Mouse (Mus musculus) CH12.LX (cell line): ENCODE measurements around the gene Cxcl13.

Experiments used
- CTCF ChIP-seq, 2 experiments: IDR thresholded peaks in 1 of 2; conservative IDR thresholded peaks in 1 of 2; 2 replicates each; pipeline ENCODE4 v1.5.1; 2011 to 2012; ENCODE audit warnings: low read depth in 2 of 2, low read length in 2 of 2, improper control_type of control experiment in 1 of 2, inconsistent platforms in 1 of 2, mild to moderate bottlenecking in 1 of 2, moderate library complexity in 1 of 2
- ELF1 ChIP-seq: IDR thresholded peaks from 2 replicates; pipeline ENCODE4 v1.6.1; 2014; ENCODE audit warnings: low read depth, mild to moderate bottlenecking, inconsistent platforms, low read length, improper control_type of control experiment
- ETS1 ChIP-seq: conservative IDR thresholded peaks from 2 replicates; pipeline ENCODE4 v1.6.1; 2012; ENCODE audit warnings: low read depth, mild to moderate bottlenecking, inconsistent platforms, low read length, improper control_type of control experiment, moderate library complexity
- GABPA ChIP-seq: IDR thresholded peaks from 2 replicates; pipeline ENCODE4 v1.6.1; 2012; ENCODE audit warnings: low read depth, low read length, improper control_type of control experiment, inconsistent platforms; ENCODE audit not compliant: insufficient replicate concordance
- HCFC1 ChIP-seq: IDR thresholded peaks from 2 replicates; pipeline ENCODE4 v1.6.1; 2012; ENCODE audit warnings: low read depth, mild to moderate bottlenecking, inconsistent platforms, low read length, improper control_type of control experiment
- JUN ChIP-seq: IDR thresholded peaks from 2 replicates; pipeline ENCODE4 v1.6.1; 2011; ENCODE audit warnings: low read depth, mild to moderate bottlenecking, low read length, improper control_type of control experiment, moderate library complexity; ENCODE audit not compliant: insufficient read depth
- MAX ChIP-seq: IDR thresholded peaks from 2 replicates; pipeline ENCODE4 v1.6.1; 2011; ENCODE audit warnings: low read length, improper control_type of control experiment
- POLR2A ChIP-seq: IDR thresholded peaks from 2 replicates; pipeline ENCODE4 v1.6.1; 2011; ENCODE audit warnings: low read depth, mild to moderate bottlenecking, improper control_type of control experiment, low read length
- RAD21 ChIP-seq: IDR thresholded peaks from 2 replicates; pipeline ENCODE4 v1.6.1; 2011; ENCODE audit warnings: low read depth, mild to moderate bottlenecking, low read length, improper control_type of control experiment, moderate library complexity
- TCF12 ChIP-seq: IDR thresholded peaks from 2 replicates; pipeline ENCODE4 v1.6.1; 2014; ENCODE audit warnings: low read depth, mild to moderate bottlenecking, inconsistent platforms, low read length, improper control_type of control experiment
- USF1 ChIP-seq: IDR thresholded peaks from 2 replicates; pipeline ENCODE4 v1.6.1; 2014; ENCODE audit warnings: low read depth, mild to moderate bottlenecking, inconsistent platforms, low read length, improper control_type of control experiment
- ZMIZ1 ChIP-seq: IDR thresholded peaks from 2 replicates; pipeline ENCODE4 v1.6.1; 2012; ENCODE audit warnings: low read depth, mild to moderate bottlenecking, inconsistent platforms, low read length, improper control_type of control experiment

DNA sequence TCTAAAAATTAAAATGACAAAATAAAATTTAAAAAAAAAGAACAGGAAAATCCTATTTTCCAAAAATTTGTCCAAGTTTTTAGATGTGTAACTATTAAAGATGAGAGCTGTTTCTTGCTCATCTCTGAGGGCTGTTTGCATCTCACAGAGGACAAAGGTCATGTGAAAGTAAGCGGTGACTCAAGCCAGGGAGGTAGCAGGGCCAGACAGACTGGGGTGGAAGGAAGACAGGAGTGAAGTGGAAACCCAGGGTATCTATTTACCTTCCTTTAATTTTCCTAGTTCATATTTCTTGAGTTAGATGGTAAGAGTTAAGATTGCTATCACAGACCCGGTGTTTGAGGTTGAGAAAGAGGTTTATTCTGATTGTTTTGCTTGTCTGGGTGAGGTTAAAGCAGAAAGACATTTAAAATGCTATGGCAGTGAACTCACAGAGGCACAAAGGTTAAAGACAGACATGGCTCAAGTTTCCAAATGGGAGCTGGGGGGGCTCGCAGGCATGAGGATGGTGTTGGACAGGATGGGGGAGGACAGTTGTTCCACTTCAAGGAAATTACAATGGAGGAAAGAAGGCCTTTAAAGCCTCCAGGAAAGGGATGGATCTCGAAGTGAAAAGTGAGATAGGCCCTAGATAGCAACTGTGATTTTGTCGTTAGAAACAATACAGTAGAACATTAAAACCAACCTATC, 27.2 kb downstream of the Cxcl13 start:
- TF ChIP-seq JUN (no peak), ZMIZ1 (no peak), USF1 (no peak), ELF1 (no peak), ETS1 (no peak), CTCF (conservative IDR thresholded peaks at IDR 0.05 in 1 of 2, IDR thresholded peaks at IDR 0.05 in 1 of 2; ENCODE audit: low read depth in 2 of 2, low read length in 2 of 2) (no peak), POLR2A (no peak), HCFC1 (no peak), TCF12 (no peak), GABPA (no peak), RAD21 (no peak), MAX (no peak)
